Mouse (Mus musculus): ENCODE data around the gene Senp1.

DNA sequence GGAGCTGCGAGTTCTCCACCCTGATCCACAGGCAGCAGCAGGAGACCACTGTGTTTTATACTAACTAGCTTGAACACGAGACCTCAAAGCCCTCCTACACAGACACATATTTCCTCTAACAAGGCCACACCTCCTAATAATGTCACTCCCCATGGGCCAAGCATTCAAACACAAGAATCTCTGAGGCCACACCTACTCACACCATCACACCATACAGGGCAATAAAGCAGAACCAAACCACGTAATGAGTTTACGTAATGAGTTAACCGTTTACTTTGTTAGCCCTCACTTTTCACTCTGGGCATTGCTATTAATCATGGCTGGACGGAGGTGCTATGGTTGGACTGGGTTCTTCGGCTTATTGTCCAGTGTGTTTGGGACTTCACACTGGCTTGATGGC lies 46.2 kb upstream of the Senp1 start:
- TF ChIP-seq POLR2A (IDR thresholded peaks at IDR 0.05; ENCODE audit: insufficient read depth, low read depth, low read length) (no peak), CTCF (IDR thresholded peaks at IDR 0.05; ENCODE audit: insufficient read depth, low read depth, low read length) (no peak)
